27 mouse cellular contexts compared by ENCODE assay signal in the genomic region with DNA sequence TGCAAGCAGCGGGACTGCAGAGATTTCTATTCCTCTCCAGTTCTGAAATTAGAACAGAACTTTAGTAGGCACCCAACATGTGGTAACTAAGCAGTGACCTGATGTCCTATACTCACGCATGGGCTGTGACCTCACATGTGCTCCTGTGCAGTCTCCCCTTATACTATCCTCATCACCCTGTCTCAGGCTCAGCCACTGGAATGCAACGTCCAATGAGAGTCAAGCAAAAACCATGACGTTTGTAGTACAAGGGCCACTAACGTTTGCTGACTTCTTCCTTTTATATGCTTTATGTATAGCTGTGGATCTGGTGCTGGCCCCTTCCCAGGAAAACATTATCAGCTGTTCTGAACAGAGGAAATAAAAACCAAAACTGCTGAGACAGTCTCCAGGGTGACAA.
"Had no signal": no experiment of that assay in that cellular context is flagged by ENCODE, and none has a peak within 500 bp of the region (broad histone marks: within the 10 kb centered on the region; RNA-seq: fewer than 3 reads in every experiment).

No protein-coding gene starts in this region.

- ATAC-seq: forebrain, postnatal 0 days; hindbrain, embryonic 16.5 days; inflammation-experienced regulatory T-cells, adult 6 months had no signal

- H3K9me3 ChIP-seq: heart, embryonic 13.5 days; heart, embryonic 15.5 days; hindbrain, embryonic 10.5 days; hindbrain, embryonic 12.5 days; kidney, embryonic 15.5 days; limb, embryonic 10.5 days; limb, embryonic 12.5 days; liver, embryonic 13.5 days had no signal

- H3K9ac ChIP-seq: forebrain, postnatal 0 days; heart, embryonic 13.5 days; heart, embryonic 15.5 days; hindbrain, embryonic 12.5 days; hindbrain, embryonic 14.5 days; kidney, embryonic 15.5 days; limb, embryonic 12.5 days; liver, embryonic 13.5 days had no signal

- H3K4me1 ChIP-seq: heart, embryonic 13.5 days; heart, embryonic 15.5 days; hindbrain, embryonic 10.5 days; hindbrain, embryonic 12.5 days; kidney, embryonic 15.5 days; limb, embryonic 10.5 days; limb, embryonic 12.5 days; liver, embryonic 13.5 days had no signal

- H3K4me2 ChIP-seq: heart, embryonic 11.5 days; heart, embryonic 13.5 days; heart, embryonic 15.5 days; hindbrain, embryonic 12.5 days; hindbrain, embryonic 14.5 days; kidney, embryonic 15.5 days; limb, embryonic 12.5 days; liver, embryonic 11.5 days; liver, embryonic 13.5 days had no signal

- H3K36me3 ChIP-seq: heart, embryonic 13.5 days; heart, embryonic 15.5 days; hindbrain, embryonic 10.5 days; hindbrain, embryonic 12.5 days; kidney, embryonic 15.5 days; limb, embryonic 10.5 days; limb, embryonic 12.5 days had no signal

- H3K27me3 ChIP-seq: heart, embryonic 13.5 days; heart, embryonic 15.5 days; hindbrain, embryonic 12.5 days; kidney, embryonic 15.5 days; limb, embryonic 12.5 days; liver, embryonic 13.5 days had no signal

- H3K4me3 ChIP-seq: gastrocnemius, adult 2 months; heart, adult 2 months; heart, embryonic 13.5 days; heart, embryonic 15.5 days; hindbrain, embryonic 10.5 days; hindbrain, embryonic 12.5 days; kidney, embryonic 15.5 days; left cerebral cortex, adult 2 months; limb, embryonic 10.5 days; limb, embryonic 12.5 days; liver, embryonic 13.5 days had no signal

- H3K27ac ChIP-seq: gastrocnemius, adult 2 months; heart, adult 2 months; heart, embryonic 13.5 days; heart, embryonic 15.5 days; hindbrain, embryonic 10.5 days; hindbrain, embryonic 12.5 days; hindbrain, embryonic 14.5 days; kidney, embryonic 15.5 days; kidney, postnatal 0 days; left cerebral cortex, adult 2 months; limb, embryonic 10.5 days; limb, embryonic 12.5 days; liver, embryonic 13.5 days had no signal

- DNase-seq: forebrain, postnatal 0 days; gastrocnemius, adult 2 months; gastrocnemius, postnatal 10 days; gastrocnemius, postnatal 25 days; heart, adult 2 months; heart, postnatal 4 days; kidney, adult 11 months; kidney, adult 2 months; kidney, adult 9 months; kidney, postnatal 14 days; kidney, postnatal 36 days; liver; liver, embryonic 13.5 days had no signal
